Mouse (Mus musculus) midbrain, postnatal 0 days (tissue): ENCODE measurements at regions not wholly inside any gene's neighbourhood (a gene's known extent, or its start where the extent isn't known, plus 50 kb on each side); places are given as distances from the start of the nearest gene placed in this dataset.

ENCODE experiments used
- ATAC-seq: fragments of 200-750 bp; cut with Nextera tagmentation; 2 replicates; pipeline ENCODE4 v1.8.0; 2017; ENCODE audit warnings: moderate number of reproducible peaks, mild to moderate bottlenecking, moderate TSS enrichment, moderate library complexity; ENCODE audit not compliant: low FRiP score
- DNase-seq: peaks from one replicate; pipeline ENCODE4 v3.0.0-alpha.2; 2015; ENCODE audit warnings: low spot score
- H3K27ac ChIP-seq: fragments of 300-500 bp; sonication (generic); 2 replicates; pipeline ENCODE4 v1.5.1; 2014; ENCODE audit warnings: low read depth, mild to moderate bottlenecking, low read length, mixed read lengths
- H3K27me3 ChIP-seq: fragments of 300-500 bp; sonication (generic); 2 replicates; pipeline ENCODE4 v1.6.1; 2014; ENCODE audit warnings: low read length, control low read depth, mixed read lengths; ENCODE audit not compliant: insufficient read depth
- H3K36me3 ChIP-seq: fragments of 300-500 bp; sonication (generic); 2 replicates; pipeline ENCODE4 v1.6.1; 2014; ENCODE audit warnings: low read length, control low read depth, mixed read lengths; ENCODE audit not compliant: insufficient read depth
- H3K4me1 ChIP-seq: fragments of 300-500 bp; sonication (generic); 2 replicates; pipeline ENCODE4 v1.6.1; 2014; ENCODE audit warnings: mild to moderate bottlenecking, control low read depth, antibody characterized with exemption, low read length, mixed read lengths; ENCODE audit not compliant: insufficient read depth
- H3K4me2 ChIP-seq: fragments of 300-500 bp; sonication (generic); 2 replicates; pipeline ENCODE4 v1.6.1; 2014; ENCODE audit warnings: low read depth, mild to moderate bottlenecking, low read length, mixed read lengths; ENCODE audit not compliant: poor library complexity, severe bottlenecking
- H3K4me3 ChIP-seq: fragments of 300-500 bp; sonication (generic); 2 replicates; pipeline ENCODE4 v1.5.1; 2014; ENCODE audit warnings: low read depth, mild to moderate bottlenecking, low read length, moderate library complexity
- H3K9ac ChIP-seq: fragments of 300-500 bp; sonication (generic); replicated peaks from 2 replicates; pipeline ENCODE4 v1.6.1; 2014; ENCODE audit warnings: mild to moderate bottlenecking, low read length, moderate library complexity, mixed read lengths; ENCODE audit not compliant: poor library complexity, severe bottlenecking
- H3K9me3 ChIP-seq: fragments of 300-500 bp; sonication (generic); 2 replicates; pipeline ENCODE4 v1.6.1; 2016; ENCODE audit warnings: low read length, control low read depth
- CTCF ChIP-seq: IDR thresholded peaks from 2 replicates; pipeline ENCODE4 v1.5.1; 2016; ENCODE audit warnings: antibody characterized with exemption, mild to moderate bottlenecking
- WGBS: fragments of 180-500 bp; shearing (Covaris S2); extraction: QIAGEN DNeasy Blood & Tissue Kit; methylation state at CpG from one replicate; pipeline ENCODE4 v1.1.7; 2014; 5-methylcytosine and 5-hydroxymethylcytosine counted together

DNA sequence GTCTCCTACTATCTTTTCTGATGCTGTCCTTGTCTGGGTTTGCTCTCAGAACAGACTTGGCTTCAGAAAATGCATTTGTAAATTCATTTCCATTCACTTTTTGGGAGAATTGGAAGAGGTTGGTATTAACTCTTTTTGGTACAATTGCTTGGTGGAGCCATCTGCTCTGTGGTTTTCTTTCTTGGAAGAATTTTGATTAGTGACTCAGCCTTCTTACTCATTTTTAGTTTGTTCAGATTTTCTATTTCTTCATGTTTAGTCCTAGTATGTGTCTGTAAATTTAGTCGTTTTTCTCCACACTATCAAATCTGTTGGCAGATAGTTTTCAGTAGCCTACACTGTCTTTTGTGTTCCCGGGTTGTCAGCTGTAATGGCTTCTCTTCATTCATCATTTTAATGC, 288.7 kb upstream of the Nrp1 start:
- Histone ChIP-seq H3K9me3 (no peaks in the 10 kb centered on the region), H3K4me3 (no peak overlapping the region), H3K9ac (no peak overlapping the region), H3K4me2 (no peak overlapping the region), H3K4me1 (no peaks in the 10 kb centered on the region), H3K36me3 (no peaks in the 10 kb centered on the region), H3K27ac (no peak overlapping the region), H3K27me3 (no peaks in the 10 kb centered on the region)
- TF ChIP-seq CTCF, result no peak
- DNase-seq, result no peak
- no peak for ATAC-seq
- WGBS, result 74% methylated on average over 2 of the region's 2 CpGs

DNA sequence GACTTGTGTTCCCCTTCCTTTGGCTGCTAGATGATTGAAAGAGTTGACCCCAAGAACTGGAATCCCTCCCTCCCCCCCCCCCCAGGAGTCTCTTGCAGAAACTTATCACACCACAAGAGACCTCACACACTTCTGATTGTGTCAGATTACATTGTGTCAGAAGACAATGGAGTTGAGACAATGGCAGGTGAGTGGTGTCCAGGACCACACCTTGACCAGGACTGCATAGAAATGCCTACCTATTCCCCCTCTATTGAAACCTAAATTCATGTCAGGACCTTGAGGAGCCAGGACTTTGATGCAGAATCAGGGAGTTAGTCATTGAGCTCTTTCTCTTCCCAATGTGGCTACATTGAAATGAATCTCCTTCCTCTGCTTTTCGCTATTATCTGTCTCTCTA, 282.8 kb upstream of the Nrp1 start:
- Histone ChIP-seq H3K4me3 (no peak overlapping the region), H3K36me3 (no peaks in the 10 kb centered on the region), H3K9me3 (no peaks in the 10 kb centered on the region), H3K4me1 (no peaks in the 10 kb centered on the region), H3K27me3 (no peaks in the 10 kb centered on the region), H3K27ac (no peak overlapping the region), H3K9ac (no peak overlapping the region), H3K4me2 (no peak overlapping the region)
- WGBS, result 82% methylated on average over 1 of the region's 1 CpGs
- no peak for TF ChIP-seq CTCF
- ATAC-seq (no peak), DNase-seq (no peak)

DNA sequence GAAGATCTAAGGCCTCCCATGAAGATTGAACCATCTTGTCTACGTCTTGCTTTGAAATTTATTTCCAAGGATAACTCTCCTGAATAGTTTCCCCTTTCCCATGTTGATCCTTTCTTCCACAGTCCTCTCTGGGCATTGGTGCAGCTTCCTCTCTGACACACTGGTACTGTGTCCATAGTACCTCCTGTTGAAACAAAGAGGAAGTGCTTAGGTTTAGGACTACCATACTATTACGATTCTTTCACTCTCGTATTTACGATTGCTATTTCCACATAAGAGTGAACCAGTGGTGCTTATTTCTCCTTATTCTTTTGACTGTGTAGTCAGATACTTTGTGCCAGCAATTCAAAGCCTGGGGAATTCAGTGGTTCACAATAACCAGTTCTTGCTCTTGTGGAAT, 282.2 kb upstream of the Nrp1 start:
- 89% methylated on average over 4 of the region's 4 CpGs for WGBS
- H3K9ac ChIP-seq, result no peak overlapping the region
- no peak for TF ChIP-seq CTCF
- no peaks in the 10 kb centered on the region for H3K9me3 ChIP-seq
- ATAC-seq (no peak), DNase-seq (no peak)
- no peaks in the 10 kb centered on the region for H3K36me3 ChIP-seq
- no peaks in the 10 kb centered on the region for H3K27me3 ChIP-seq
- H3K27ac ChIP-seq, result no peak overlapping the region
- H3K4me3 ChIP-seq, result no peak overlapping the region
- no peak overlapping the region for H3K4me2 ChIP-seq
- no peaks in the 10 kb centered on the region for H3K4me1 ChIP-seq

DNA sequence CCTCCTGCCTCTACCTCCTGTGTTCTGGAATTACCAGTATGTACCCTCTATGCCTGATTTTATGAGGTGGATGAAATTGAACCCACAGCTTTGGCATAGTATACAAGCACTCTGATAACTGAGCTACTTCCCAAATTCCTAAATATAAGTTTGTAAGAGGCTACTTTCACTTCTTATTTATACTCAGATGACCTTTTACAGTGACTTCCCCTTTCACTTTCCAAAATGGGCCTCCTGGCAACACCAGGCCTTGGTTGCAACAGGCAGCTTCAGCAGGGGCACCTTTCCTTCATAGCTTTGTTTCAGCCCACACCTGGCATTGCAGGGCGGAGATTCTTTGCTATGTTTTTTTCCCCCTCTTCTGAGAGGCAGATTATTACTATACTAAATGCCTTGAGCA, 279.7 kb upstream of the Nrp1 start:
- WGBS, result 86% methylated on average over 1 of the region's 1 CpGs
- H3K27ac ChIP-seq, result no peak overlapping the region
- H3K4me2 ChIP-seq, result no peak overlapping the region
- no peak for ATAC-seq
- no peaks in the 10 kb centered on the region for H3K27me3 ChIP-seq
- DNase-seq, result no peak
- no peak for TF ChIP-seq CTCF
- no peak overlapping the region for H3K4me3 ChIP-seq
- no peaks in the 10 kb centered on the region for H3K4me1 ChIP-seq
- no peaks in the 10 kb centered on the region for H3K36me3 ChIP-seq
- H3K9ac ChIP-seq, result no peak overlapping the region
- H3K9me3 ChIP-seq, result no peaks in the 10 kb centered on the region

DNA sequence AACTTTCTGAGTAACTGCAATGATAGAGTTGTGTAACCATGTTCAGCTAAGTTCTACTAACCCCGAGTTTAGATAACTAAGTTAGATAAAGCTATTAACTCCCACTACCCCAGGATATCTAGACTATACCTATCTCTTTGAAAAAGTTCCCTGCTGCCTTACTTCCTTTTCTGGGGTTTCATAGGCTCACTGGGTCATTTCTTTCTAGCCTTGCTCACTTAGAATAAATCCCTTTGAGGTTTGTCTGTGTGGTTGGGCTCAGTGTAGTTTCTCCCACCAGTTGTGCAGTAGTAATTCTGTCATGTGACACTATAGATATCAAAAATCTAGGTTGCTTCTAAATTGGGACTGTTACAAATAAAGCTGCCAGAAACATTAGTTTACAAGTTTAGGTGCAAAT, 272.6 kb upstream of the Nrp1 start:
- 85% methylated on average over 1 of the region's 1 CpGs for WGBS
- H3K36me3 ChIP-seq, result no peaks in the 10 kb centered on the region
- H3K9me3 ChIP-seq, result no peaks in the 10 kb centered on the region
- no peak for TF ChIP-seq CTCF
- no peak overlapping the region for H3K27ac ChIP-seq
- no peak overlapping the region for H3K4me3 ChIP-seq
- H3K4me2 ChIP-seq, result no peak overlapping the region
- H3K9ac ChIP-seq, result no peak overlapping the region
- ATAC-seq, result no peak
- no peaks in the 10 kb centered on the region for H3K27me3 ChIP-seq
- no peak for DNase-seq
- no peaks in the 10 kb centered on the region for H3K4me1 ChIP-seq

DNA sequence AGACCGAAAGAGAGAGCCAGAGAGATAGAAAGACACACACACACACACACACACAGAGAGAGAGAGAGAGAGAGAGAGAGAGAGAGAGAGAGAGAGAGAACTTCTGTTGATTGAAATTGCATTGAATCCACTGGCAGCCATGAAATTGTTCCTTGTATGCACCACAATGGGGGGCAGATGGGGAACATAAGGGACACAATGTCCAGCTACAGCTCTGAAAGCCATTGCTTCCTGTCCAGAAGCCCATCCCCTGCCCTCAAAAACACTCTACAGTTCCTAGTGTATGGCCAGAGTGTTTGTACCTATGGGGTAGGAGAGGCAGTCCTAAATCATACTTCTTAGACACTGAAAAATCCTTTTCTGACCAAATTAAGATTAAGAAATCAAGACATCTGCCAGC, 270.9 kb upstream of the Nrp1 start:
- no peaks in the 10 kb centered on the region for H3K36me3 ChIP-seq
- no peaks in the 10 kb centered on the region for H3K4me1 ChIP-seq
- H3K4me3 ChIP-seq, result no peak overlapping the region
- no peaks in the 10 kb centered on the region for H3K9me3 ChIP-seq
- no peak for TF ChIP-seq CTCF
- H3K27me3 ChIP-seq, result no peaks in the 10 kb centered on the region
- DNase-seq, result no peak
- no peak overlapping the region for H3K27ac ChIP-seq
- no peak for ATAC-seq
- H3K4me2 ChIP-seq, result no peak overlapping the region
- H3K9ac ChIP-seq, result no peak overlapping the region
- WGBS, result 75% methylated on average over 1 of the region's 1 CpGs

DNA sequence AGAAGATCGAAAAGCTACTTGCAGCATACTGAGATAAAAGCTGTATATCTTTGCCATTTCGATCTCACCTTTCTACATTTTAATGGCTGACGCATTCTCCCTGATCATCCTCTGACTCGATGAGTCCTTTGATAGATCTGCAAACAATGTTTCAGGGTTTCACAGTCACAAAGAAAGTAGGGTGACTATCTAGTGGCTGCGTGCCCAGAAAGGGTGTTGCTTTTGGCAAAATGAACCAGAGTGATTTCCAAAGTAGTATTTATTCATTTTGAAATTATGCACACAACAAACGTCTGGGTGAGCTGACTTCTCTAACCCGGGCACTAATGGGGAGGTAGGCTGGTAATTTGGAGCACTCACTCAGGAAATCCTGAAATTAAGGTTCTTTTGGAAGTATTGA, 265.6 kb upstream of the Nrp1 start:
- no peak for TF ChIP-seq CTCF
- ATAC-seq (no peak), DNase-seq (no peak)
- no peak overlapping the region for H3K4me3 ChIP-seq
- H3K4me2 ChIP-seq, result no peak overlapping the region
- no peaks in the 10 kb centered on the region for H3K36me3 ChIP-seq
- H3K4me1 ChIP-seq, result no peaks in the 10 kb centered on the region
- 84% methylated on average over 7 of the region's 7 CpGs for WGBS
- H3K27ac ChIP-seq, result no peak overlapping the region
- no peak overlapping the region for H3K9ac ChIP-seq
- H3K9me3 ChIP-seq, result no peaks in the 10 kb centered on the region
- H3K27me3 ChIP-seq, result no peaks in the 10 kb centered on the region
